Mouse (Mus musculus) forebrain, embryonic 14.5 days (tissue): Measurements from ENCODE around the gene Wdr60. TPM values are rescaled to one million over a fixed set of nuclear protein-coding genes. Genes with fewer than 3 reads are reported as not detected.
A peak's percentile ranks its signal among the peaks of the same experiment; 100 is the strongest.

Experiments used
- ATAC-seq: fragments of 200-750 bp; cut with Nextera tagmentation; 2 replicates; pipeline ENCODE4 v1.8.0; 2017; ENCODE audit warnings: mild to moderate bottlenecking, moderate library complexity
- DNase-seq: peaks from one replicate; pipeline ENCODE4 v3.0.0-alpha.2; 2015; ENCODE audit warnings: low spot score
- H3K27ac ChIP-seq: fragments of 300-500 bp; sonication (generic); 2 replicates; pipeline ENCODE4 v1.5.1; 2014; ENCODE audit warnings: low read depth, mild to moderate bottlenecking, control low read depth, low read length, moderate library complexity
- H3K27me3 ChIP-seq: fragments of 300-500 bp; sonication (generic); replicated peaks from 2 replicates; pipeline ENCODE4 v1.6.1; 2014; ENCODE audit warnings: low read length, control low read depth, mixed read lengths; ENCODE audit not compliant: control insufficient read depth, insufficient read depth
- H3K36me3 ChIP-seq: fragments of 300-500 bp; sonication (generic); 2 replicates; pipeline ENCODE4 v1.6.1; 2014; ENCODE audit warnings: low read length, control low read depth; ENCODE audit not compliant: control insufficient read depth, insufficient read depth
- H3K4me1 ChIP-seq: fragments of 300-500 bp; sonication (generic); 2 replicates; pipeline ENCODE4 v1.6.1; 2014; ENCODE audit warnings: antibody characterized with exemption, low read length, control low read depth; ENCODE audit not compliant: control insufficient read depth, insufficient read depth
- H3K4me2 ChIP-seq: fragments of 300-500 bp; sonication (generic); 2 replicates; pipeline ENCODE4 v1.6.1; 2014; ENCODE audit warnings: mild to moderate bottlenecking, control low read depth, low read length
- H3K4me3 ChIP-seq: fragments of 300-500 bp; sonication (generic); 2 replicates; pipeline ENCODE4 v1.5.1; 2014; ENCODE audit warnings: low read depth, low read length, control low read depth
- H3K9ac ChIP-seq: fragments of 300-500 bp; sonication (generic); 2 replicates; pipeline ENCODE4 v1.6.1; 2014; ENCODE audit warnings: mild to moderate bottlenecking, low read length, control low read depth, moderate library complexity
- H3K9me3 ChIP-seq: fragments of 300-500 bp; sonication (generic); replicated peaks from 2 replicates; pipeline ENCODE4 v1.6.1; 2016; ENCODE audit warnings: low read length, control low read depth, mixed read lengths; ENCODE audit not compliant: control insufficient read depth
- WGBS: fragments of 180-500 bp; shearing (Covaris S2); extraction: QIAGEN DNeasy Blood & Tissue Kit; methylation state at CpG from one replicate; pipeline ENCODE4 v1.1.7; 2014; 5-methylcytosine and 5-hydroxymethylcytosine counted together
- polyA plus RNA-seq: library from polyadenylated mRNA; unstranded; fragments of >200 nt; fragmentation: Nextera tagmentation; extraction: Ambion mirVana; gene quantifications from 2 replicates; pipeline ENCODE4 v1.2.1, GENCODE M21; 2014

The Wdr60 gene
- polyA plus RNA-seq, 1 experiment from 2014 or later: 12.5 TPM

DNA sequence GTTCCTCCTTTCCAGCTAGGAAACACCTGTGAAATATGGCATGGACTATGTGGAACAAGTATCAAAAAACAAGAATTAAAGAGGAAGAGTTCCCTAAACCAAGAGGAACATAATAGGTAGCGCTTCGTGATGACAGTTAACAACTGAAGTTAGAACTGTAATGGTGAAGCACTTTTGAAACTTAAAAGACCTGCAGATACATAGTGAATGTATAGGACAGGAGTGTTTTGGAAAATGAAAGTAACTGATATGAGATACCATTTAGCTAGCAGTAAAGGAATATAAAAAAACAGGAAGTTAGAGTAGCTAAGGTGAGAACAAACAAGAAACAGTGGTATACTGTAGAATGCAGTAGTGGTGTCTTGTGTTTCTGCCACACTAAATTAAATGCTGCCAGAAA, 20.0 kb upstream of the Wdr60 start:
- Histone ChIP-seq H3K4me1 (peaks cover 10% of the 10 kb centered on the region; the same call in 1 of the 2 replicates), H3K36me3 (no peaks in the 10 kb centered on the region), H3K4me3 (no peak overlapping the region), H3K27ac (no peak overlapping the region), H3K27me3 (no peaks in the 10 kb centered on the region), H3K4me2 (no peak overlapping the region), H3K9ac (no peak overlapping the region), H3K9me3 (no peaks in the 10 kb centered on the region)
- ATAC-seq (no peak), DNase-seq (no peak)
- WGBS: 96% methylated on average over 2 of the region's 2 CpGs

DNA sequence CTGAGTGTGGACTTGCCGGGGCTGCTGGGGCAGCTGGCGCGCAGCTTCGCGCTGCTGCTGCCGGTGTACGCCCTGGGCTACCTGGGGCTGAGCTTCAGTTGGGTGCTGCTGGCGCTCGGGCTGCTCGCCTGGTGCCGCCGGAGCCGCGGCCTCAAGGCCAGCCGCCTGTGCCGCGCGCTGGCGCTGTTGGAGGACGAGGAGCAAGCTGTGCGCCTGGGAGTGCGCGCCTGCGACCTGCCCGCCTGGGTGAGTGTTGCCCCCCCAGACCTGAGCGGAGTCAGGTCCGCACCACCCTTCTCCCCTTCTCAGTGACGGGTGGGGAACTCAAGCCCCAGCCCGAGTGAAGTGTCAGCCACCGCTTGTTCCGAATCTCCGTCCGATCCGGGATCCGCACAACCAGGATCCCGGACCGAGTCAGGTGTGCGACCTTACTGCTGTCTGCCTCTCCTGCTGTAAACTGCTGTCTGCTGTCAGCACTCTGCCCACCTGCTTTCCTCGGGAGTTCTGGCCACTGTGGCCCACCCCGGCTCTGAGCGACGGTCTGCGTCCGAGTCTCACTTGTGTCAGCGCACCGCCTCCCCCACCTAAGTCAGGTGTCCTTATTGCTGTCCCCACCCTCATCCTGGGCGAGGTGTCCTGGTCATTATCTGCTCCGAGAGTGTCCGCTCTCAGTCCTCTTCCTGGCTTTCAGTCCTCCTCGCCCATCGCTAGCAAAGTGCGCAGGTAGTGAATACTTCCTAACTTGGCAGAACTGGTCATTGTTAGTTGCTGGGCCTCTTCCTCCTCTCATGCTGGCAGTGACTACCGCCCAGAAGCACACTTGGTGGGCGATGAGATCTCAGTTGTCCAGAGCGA, 18.8 kb upstream of the Wdr60 start:
- peak overlapping the region; percentile 95 for H3K4me3 ChIP-seq
- under 1% methylated on average over 55 of the region's 55 CpGs for WGBS
- H3K27ac ChIP-seq: peak overlapping the region; percentile 93
- DNase-seq (peak; percentile 54), ATAC-seq (no peak)
- no peaks in the 10 kb centered on the region for H3K36me3 ChIP-seq
- peak overlapping the region; percentile 98 for H3K4me2 ChIP-seq
- peaks cover 10% of the 10 kb centered on the region; the same call in 1 of the 2 replicates for H3K4me1 ChIP-seq
- peak overlapping the region; percentile 95 for H3K9ac ChIP-seq
- no peaks in the 10 kb centered on the region for H3K9me3 ChIP-seq
- no peaks in the 10 kb centered on the region for H3K27me3 ChIP-seq

DNA sequence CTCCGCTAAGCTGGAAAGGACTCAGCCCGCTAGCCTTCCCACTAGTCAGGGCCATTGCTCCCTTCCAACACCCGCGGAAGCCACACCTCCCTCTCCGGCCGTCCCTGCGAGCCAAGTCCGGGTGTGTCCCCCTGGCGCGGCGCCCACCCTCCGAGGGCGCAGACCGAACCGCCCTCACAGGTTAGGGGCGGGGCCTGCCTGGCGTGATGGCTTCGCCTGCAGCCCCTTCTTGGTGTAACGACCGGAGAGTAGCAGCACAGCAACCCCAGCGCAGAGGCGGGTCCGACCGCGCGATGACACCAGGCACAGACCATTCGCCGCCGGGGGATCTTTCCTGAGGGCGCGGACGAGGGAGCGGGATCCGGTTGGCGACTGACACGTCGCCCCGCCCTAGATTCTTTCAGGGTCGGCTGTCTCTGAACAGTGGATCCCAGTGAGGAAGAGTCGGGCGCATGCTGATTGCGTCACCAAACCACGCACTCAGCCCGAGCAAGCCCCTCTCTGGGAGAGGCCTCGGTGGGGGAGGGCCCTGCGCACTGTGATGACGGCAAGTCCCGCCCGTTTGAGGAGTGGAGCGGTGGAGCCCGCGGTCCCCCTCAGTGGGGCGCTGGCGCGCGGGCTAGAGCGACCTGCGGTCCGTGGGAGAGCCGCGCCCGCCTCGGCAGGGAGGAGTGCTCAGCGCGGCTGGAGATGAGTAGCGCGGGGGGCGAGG, 18.0 kb upstream of the Wdr60 start, which contains the start of gene Esyt2:
Gene Esyt2 (plus strand): TSS at position 544 of the 712 bp plus-strand sequence.
- Histone ChIP-seq H3K27me3 (no peaks in the 10 kb centered on the region), H3K9me3 (no peaks in the 10 kb centered on the region), H3K4me2 (peak within 1 kb of the TSS; percentile 98), H3K27ac (peak within 1 kb of the TSS; percentile 93), H3K4me1 (peaks cover 10% of the 10 kb centered on the region; the same call in 1 of the 2 replicates), H3K36me3 (no peaks in the 10 kb centered on the region), H3K9ac (peak within 1 kb of the TSS; percentile 95), H3K4me3 (peak within 1 kb of the TSS; percentile 95)
- DNase-seq (peak; percentile 99), ATAC-seq (peak; percentile 97)
- 0% methylated on average over 59 of the region's 68 CpGs for WGBS

DNA sequence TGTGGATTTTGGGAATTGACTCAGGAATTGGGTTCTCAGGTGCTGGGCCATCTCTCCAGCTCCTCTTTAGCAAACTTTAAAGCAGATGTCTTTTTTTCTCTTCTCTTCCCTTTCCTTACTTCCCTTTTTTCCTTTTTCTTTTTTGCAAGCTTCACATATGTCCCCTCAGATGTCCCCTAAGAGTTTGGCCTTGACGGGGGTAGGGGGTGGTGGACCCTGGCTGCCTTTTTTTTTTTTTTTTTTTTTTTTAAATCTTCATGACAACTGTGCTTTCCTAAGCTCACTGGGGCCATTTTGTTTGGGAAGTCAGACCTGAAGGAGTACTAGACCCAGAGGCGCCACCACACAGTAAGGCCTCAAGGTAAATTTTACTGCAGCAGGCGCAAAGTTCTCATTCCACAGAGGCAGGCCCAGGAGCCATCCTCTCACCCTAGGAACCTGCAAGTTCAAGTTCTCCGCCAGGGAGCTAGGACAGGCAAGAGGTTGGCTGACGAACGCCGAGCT, 17.4 kb upstream of the Wdr60 start:
- Histone ChIP-seq H3K36me3 (no peaks in the 10 kb centered on the region), H3K27ac (peak overlapping the region; percentile 93), H3K4me3 (peak overlapping the region; percentile 95), H3K9ac (peak overlapping the region; percentile 95), H3K9me3 (no peaks in the 10 kb centered on the region), H3K27me3 (no peaks in the 10 kb centered on the region), H3K4me2 (peak overlapping the region; percentile 98), H3K4me1 (peaks cover 10% of the 10 kb centered on the region; the same call in 1 of the 2 replicates)
- ATAC-seq: no peak
- under 1% methylated on average over 7 of the region's 7 CpGs for WGBS
- DNase-seq: no peak

DNA sequence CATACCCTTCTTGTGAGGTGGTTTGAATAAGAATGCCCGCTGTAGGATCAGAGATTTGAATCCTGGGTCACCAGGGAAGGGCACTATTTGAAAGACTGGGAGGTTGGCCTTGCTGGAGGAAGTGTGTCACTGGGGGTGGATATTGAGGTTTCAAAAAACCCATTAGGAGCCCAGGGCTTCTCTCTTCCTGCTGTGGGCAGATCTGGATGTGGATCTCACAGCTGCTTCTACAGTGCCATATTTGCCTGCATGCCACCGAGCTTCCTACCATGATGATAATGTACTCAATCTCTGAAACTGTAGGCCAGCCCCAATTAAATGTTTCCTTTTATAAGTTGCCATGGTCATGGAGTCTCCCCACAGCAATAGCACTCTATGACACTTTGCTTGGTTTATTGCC, 16.4 kb upstream of the Wdr60 start:
- no peak overlapping the region for H3K9ac ChIP-seq
- no peak overlapping the region for H3K27ac ChIP-seq
- H3K4me2 ChIP-seq: no peak overlapping the region
- H3K9me3 ChIP-seq: no peaks in the 10 kb centered on the region
- H3K4me1 ChIP-seq: peaks cover 10% of the 10 kb centered on the region; the same call in 1 of the 2 replicates
- no peak for ATAC-seq
- WGBS: 95% methylated on average over 2 of the region's 2 CpGs
- no peak for DNase-seq
- H3K36me3 ChIP-seq: no peaks in the 10 kb centered on the region
- no peak overlapping the region for H3K4me3 ChIP-seq
- no peaks in the 10 kb centered on the region for H3K27me3 ChIP-seq

DNA sequence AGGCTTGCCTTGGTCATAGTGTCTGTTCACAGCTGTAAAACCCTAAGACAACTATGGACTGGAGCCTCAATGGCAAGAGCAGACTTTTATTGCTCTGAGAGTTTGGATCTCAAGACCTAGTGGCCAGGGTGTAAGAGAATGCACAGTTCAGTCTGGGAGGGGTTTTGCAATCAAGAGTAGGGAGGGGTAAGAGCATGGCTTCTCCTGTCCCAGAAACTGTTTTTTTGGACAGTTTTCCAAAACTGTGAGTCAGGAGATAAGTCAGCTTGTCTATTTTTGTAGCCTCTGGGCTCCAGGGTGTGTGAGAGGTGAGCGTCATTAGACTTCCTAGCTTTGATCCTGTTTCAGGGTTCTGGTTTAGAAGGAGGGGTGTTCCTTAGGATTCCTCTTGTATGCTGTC, 15.7 kb upstream of the Wdr60 start:
- no peaks in the 10 kb centered on the region for H3K27me3 ChIP-seq

DNA sequence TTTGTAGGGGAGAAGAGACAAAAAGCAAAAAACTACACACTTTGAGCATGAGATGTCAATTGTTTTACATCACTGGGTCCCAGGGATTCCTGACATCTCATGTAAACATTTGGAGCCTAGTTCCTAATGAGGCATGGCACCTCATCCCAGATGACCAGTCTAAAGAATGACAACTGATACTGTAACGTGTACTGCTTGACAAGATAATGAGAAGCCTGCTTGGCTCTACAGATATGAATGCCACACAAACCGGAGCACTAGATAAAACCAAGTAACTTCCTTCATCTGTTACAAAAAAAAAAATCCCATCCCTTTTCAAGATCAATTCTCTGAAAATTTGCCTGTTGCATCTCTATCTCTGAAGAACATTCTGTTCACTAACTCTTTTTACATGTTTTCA, 14.1 kb upstream of the Wdr60 start:
- Histone ChIP-seq H3K36me3 (no peaks in the 10 kb centered on the region), H3K4me1 (peaks cover 5% of the 10 kb centered on the region; the same call in 1 of the 2 replicates), H3K4me3 (no peak overlapping the region), H3K27ac (no peak overlapping the region), H3K9me3 (no peaks in the 10 kb centered on the region), H3K27me3 (no peaks in the 10 kb centered on the region), H3K4me2 (no peak overlapping the region), H3K9ac (no peak overlapping the region)
- no peak for DNase-seq
- no peak for ATAC-seq
- WGBS: 72% methylated on average over 2 of the region's 2 CpGs

More for the DNA sequence above, 15.7 kb upstream of the Wdr60 start:
- Histone ChIP-seq H3K9me3 (no peaks in the 10 kb centered on the region), H3K4me1 (peaks cover 10% of the 10 kb centered on the region; the same call in 1 of the 2 replicates), H3K4me2 (no peak overlapping the region), H3K27ac (no peak overlapping the region), H3K36me3 (no peaks in the 10 kb centered on the region), H3K9ac (no peak overlapping the region), H3K4me3 (no peak overlapping the region)
- DNase-seq (no peak), ATAC-seq (no peak)
- 83% methylated on average over 1 of the region's 1 CpGs for WGBS

DNA sequence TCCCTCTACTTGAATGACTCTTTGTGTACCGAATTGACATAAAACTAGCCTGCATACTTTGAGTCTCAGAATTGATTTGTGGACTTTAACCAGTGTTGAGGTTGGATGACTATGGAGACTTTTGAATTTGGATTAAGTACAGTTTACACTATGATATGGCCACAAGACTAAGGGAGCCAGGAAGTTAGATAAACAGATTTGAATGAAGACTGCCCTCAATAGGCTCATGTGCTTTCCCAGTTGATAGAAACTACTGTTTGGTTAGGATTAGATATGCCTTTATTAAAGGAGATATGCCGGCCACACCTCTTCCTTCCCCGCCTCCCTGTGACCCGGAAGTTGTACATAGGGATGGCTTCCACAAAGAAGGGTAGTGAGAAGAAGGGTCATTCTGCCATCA, 12.8 kb upstream of the Wdr60 start:
- DNase-seq: no peak
- H3K27ac ChIP-seq: no peak overlapping the region
- H3K27me3 ChIP-seq: no peaks in the 10 kb centered on the region
- no peak for ATAC-seq
- H3K4me1 ChIP-seq: peaks cover 2% of the 10 kb centered on the region; the same call in 1 of the 2 replicates
- no peak overlapping the region for H3K9ac ChIP-seq
- no peak overlapping the region for H3K4me3 ChIP-seq
- H3K9me3 ChIP-seq: no peaks in the 10 kb centered on the region
- no peak overlapping the region for H3K4me2 ChIP-seq
- WGBS: 87% methylated on average over 4 of the region's 4 CpGs
- no peaks in the 10 kb centered on the region for H3K36me3 ChIP-seq
